10 mouse cellular contexts compared by ENCODE assay signal in genomic region chr4:149444465-149444864, GRCm38 (mm10). TPM values are rescaled to one million over a fixed set of nuclear protein-coding genes. Genes with fewer than 3 reads are reported as not detected.
DNase-seq lines count a peak whose midpoint lies in the region; ATAC-seq lines count a peak whose summit lies in the region.
"Had no signal": no experiment of that assay in that cellular context is flagged by ENCODE, and none has a peak within 500 bp of the region (broad histone marks: within the 10 kb centered on the region; RNA-seq: fewer than 3 reads in every experiment).

No protein-coding gene starts in this region.

- H3K9me3 ChIP-seq in liver, embryonic 11.5 days (ENCODE audit: control insufficient read depth, low read length): no peaks in the 10 kb centered on the region
- H3K9me3 ChIP-seq in forebrain, embryonic 11.5 days (ENCODE audit: control insufficient read depth, low read length): no peaks in the 10 kb centered on the region
- H3K9me3 ChIP-seq in limb, embryonic 11.5 days (ENCODE audit: control insufficient read depth, low read length): no peaks in the 10 kb centered on the region
- H3K9me3 ChIP-seq in neural tube, embryonic 12.5 days: no peaks in the 10 kb centered on the region

- H3K27ac ChIP-seq in liver, embryonic 11.5 days (ENCODE audit: low read depth, low read length): no peak overlapping the region
- H3K27ac ChIP-seq in forebrain, embryonic 11.5 days (ENCODE audit: low read depth, low read length): no peak overlapping the region
- no peak overlapping the region for H3K27ac ChIP-seq in limb, embryonic 11.5 days (replicated peaks; ENCODE audit: low read depth, low read length)
- H3K27ac ChIP-seq in neural tube, embryonic 12.5 days: no peak overlapping the region; the same call in 1 of the 2 replicates

- WGBS in liver, embryonic 11.5 days: 59% methylated on average over 1 of the region's 1 CpGs
- 76% methylated on average over 1 of the region's 1 CpGs for WGBS in forebrain, embryonic 11.5 days
- 88% methylated on average over 1 of the region's 1 CpGs for WGBS in limb, embryonic 11.5 days
- 68% methylated on average over 1 of the region's 1 CpGs for WGBS in neural tube, embryonic 12.5 days

- H3K9ac ChIP-seq in liver, embryonic 11.5 days (ENCODE audit: low read depth, low read length): no peak overlapping the region
- H3K9ac ChIP-seq in forebrain, embryonic 11.5 days (ENCODE audit: low read length): peak overlapping the region; percentile 70
- no peak overlapping the region for H3K9ac ChIP-seq in limb, embryonic 11.5 days (ENCODE audit: low read length)
- no peak overlapping the region for H3K9ac ChIP-seq in neural tube, embryonic 12.5 days

- H3K4me3 ChIP-seq in liver, embryonic 11.5 days (ENCODE audit: low read depth, low read length): no peak overlapping the region
- H3K4me3 ChIP-seq in forebrain, embryonic 11.5 days (ENCODE audit: low read depth, low read length): no peak overlapping the region
- H3K4me3 ChIP-seq in limb, embryonic 11.5 days (ENCODE audit: low read depth, low read length): no peak overlapping the region
- no peak overlapping the region for H3K4me3 ChIP-seq in neural tube, embryonic 12.5 days

- intact Hi-C loops in left cerebral cortex, postnatal 36 days (cut with DNase I): no loop called here

- DNase-seq in liver, embryonic 11.5 days (ENCODE audit: low spot score): no peak
- DNase-seq in liver: no peak
- no peak for DNase-seq in forebrain, embryonic 11.5 days (ENCODE audit: low spot score)
- peak; percentile 30 for DNase-seq in limb, embryonic 11.5 days (ENCODE audit: low spot score)
- DNase-seq in left cerebral cortex, postnatal 36 days (ENCODE audit: low spot score in 2 of 2): no peak
- DNase-seq in gastrocnemius, adult 18-20 months (ENCODE audit: low spot score): no peak
- no peak for DNase-seq in B cell, adult 2 months

- no peaks in the 10 kb centered on the region for H3K36me3 ChIP-seq in liver, embryonic 11.5 days (ENCODE audit: control insufficient read depth, insufficient read depth, low read length)
- no peaks in the 10 kb centered on the region for H3K36me3 ChIP-seq in forebrain, embryonic 11.5 days (ENCODE audit: control insufficient read depth, insufficient read depth, low read length)
- no peaks in the 10 kb centered on the region for H3K36me3 ChIP-seq in limb, embryonic 11.5 days (ENCODE audit: control insufficient read depth, insufficient read depth, low read length)
- H3K36me3 ChIP-seq in neural tube, embryonic 12.5 days: no peaks in the 10 kb centered on the region

- peak overlapping the region; percentile 88 for H3K4me2 ChIP-seq in liver, embryonic 11.5 days
- H3K4me2 ChIP-seq in forebrain, embryonic 11.5 days (ENCODE audit: low read depth, low read length, severe bottlenecking): peak overlapping the region; percentile 60; the same call in 1 of the 2 replicates
- H3K4me2 ChIP-seq in limb, embryonic 11.5 days (ENCODE audit: low read depth, severe bottlenecking): no peak overlapping the region
- peak overlapping the region; percentile 61; the same call in 1 of the 2 replicates for H3K4me2 ChIP-seq in neural tube, embryonic 12.5 days (replicated peaks)

- peaks cover 6% of the 10 kb centered on the region; the same call in 1 of the 2 replicates for H3K4me1 ChIP-seq in liver, embryonic 11.5 days (replicated peaks; ENCODE audit: control insufficient read depth, insufficient read depth, low read length)
- peaks cover 4% of the 10 kb centered on the region; the same call in 1 of the 2 replicates for H3K4me1 ChIP-seq in forebrain, embryonic 11.5 days (replicated peaks; ENCODE audit: control insufficient read depth, insufficient read depth, low read length)
- H3K4me1 ChIP-seq in limb, embryonic 11.5 days (ENCODE audit: control insufficient read depth, insufficient read depth, low read length): no peaks in the 10 kb centered on the region; the same call in none of the 2 replicates
- peaks cover 10% of the 10 kb centered on the region for H3K4me1 ChIP-seq in neural tube, embryonic 12.5 days

- H3K27me3 ChIP-seq in liver, embryonic 11.5 days (replicated peaks; ENCODE audit: control insufficient read depth, insufficient read depth, low read length): no peaks in the 10 kb centered on the region
- peaks cover 2% of the 10 kb centered on the region; the same call in 1 of the 2 replicates for H3K27me3 ChIP-seq in forebrain, embryonic 11.5 days (ENCODE audit: control insufficient read depth, insufficient read depth, low read length)
- no peaks in the 10 kb centered on the region for H3K27me3 ChIP-seq in limb, embryonic 11.5 days (ENCODE audit: control insufficient read depth, insufficient read depth, low read length)
- no peaks in the 10 kb centered on the region for H3K27me3 ChIP-seq in neural tube, embryonic 12.5 days (replicated peaks)

- ATAC-seq in liver, embryonic 11.5 days (replicated peaks; ENCODE audit: low FRiP score): no peak
- ATAC-seq in forebrain, embryonic 11.5 days (replicated peaks; ENCODE audit: low FRiP score): no peak
- ATAC-seq in limb, embryonic 11.5 days (ENCODE audit: insufficient number of reproducible peaks, low FRiP score, low TSS enrichment, low read depth): no peak
- ATAC-seq in neural tube, embryonic 12.5 days (ENCODE audit: low FRiP score, low read depth): no peak

RNA-seq across cellular contexts. Expression of gene Rbp7, which starts 10.3 kb away (rescaled TPM):
- polyA plus RNA-seq in liver, embryonic 11.5 days (2014; fragmentation: Nextera tagmentation; extraction: Ambion mirVana): not detected in 2 replicates
- not detected in 2 replicates for polyA plus RNA-seq in forebrain, embryonic 11.5 days (2014; fragmentation: Nextera tagmentation; extraction: Ambion mirVana)
- polyA plus RNA-seq in limb, embryonic 11.5 days (2014; fragmentation: Nextera tagmentation; extraction: Ambion mirVana): not detected in 2 replicates
- not detected in 2 replicates for polyA plus RNA-seq in neural tube, embryonic 12.5 days (2016; fragmentation: Nextera tagmentation; extraction: Ambion mirVana)
- 1 to 10 TPM in 1 of 2 experiments, under 1 TPM in 1; 0.57 to 1.3 TPM for total RNA-seq in left cerebral cortex, postnatal 36 days (2021)
- total RNA-seq in gastrocnemius, adult 18-20 months (2021): 10 to 100 TPM; 14.6 to 15.4 TPM
- polyA plus RNA-seq: brain, embryonic 14.5 days; erythroblast, embryonic 14.5 days had no signal

RNA-seq across cellular contexts. Expression of gene Ube4b, which starts 17.9 kb away (rescaled TPM):
- polyA plus RNA-seq in liver, embryonic 11.5 days (2014; fragmentation: Nextera tagmentation; extraction: Ambion mirVana): 35.0 and 37.4 TPM in 2 replicates
- 67.0 and 70.6 TPM in 2 replicates for polyA plus RNA-seq in forebrain, embryonic 11.5 days (2014; fragmentation: Nextera tagmentation; extraction: Ambion mirVana)
- polyA plus RNA-seq in limb, embryonic 11.5 days (2014; fragmentation: Nextera tagmentation; extraction: Ambion mirVana): 49.5 and 58.5 TPM in 2 replicates
- 76.3 and 77.5 TPM in 2 replicates for polyA plus RNA-seq in neural tube, embryonic 12.5 days (2016; fragmentation: Nextera tagmentation; extraction: Ambion mirVana)
- 100 to 1,000 TPM; 106 to 113 TPM for total RNA-seq in left cerebral cortex, postnatal 36 days (2021)
- 10 to 100 TPM; 31.7 to 35.5 TPM for total RNA-seq in gastrocnemius, adult 18-20 months (2021)

RNA-seq across cellular contexts. Expression of gene Tmem274, which starts 32.7 kb away (rescaled TPM):
- 0.31 TPM in 1 of 2 replicates, not detected in the other for polyA plus RNA-seq in liver, embryonic 11.5 days (2014; fragmentation: Nextera tagmentation; extraction: Ambion mirVana)
- polyA plus RNA-seq in forebrain, embryonic 11.5 days (2014; fragmentation: Nextera tagmentation; extraction: Ambion mirVana): 0.99 TPM in 1 of 2 replicates, not detected in the other
- polyA plus RNA-seq in limb, embryonic 11.5 days (2014; fragmentation: Nextera tagmentation; extraction: Ambion mirVana): 0.55 TPM in 1 of 2 replicates, not detected in the other
- 0.67 TPM in 1 of 2 replicates, not detected in the other for polyA plus RNA-seq in neural tube, embryonic 12.5 days (2016; fragmentation: Nextera tagmentation; extraction: Ambion mirVana)
- total RNA-seq in left cerebral cortex, postnatal 36 days (2021): not detected
- total RNA-seq in gastrocnemius, adult 18-20 months (2021): not detected
- polyA plus RNA-seq: brain, embryonic 14.5 days; erythroblast, embryonic 14.5 days had no signal

RNA-seq across cellular contexts. Expression of gene Nmnat1, which starts 40.5 kb away (rescaled TPM):
- polyA plus RNA-seq in liver, embryonic 11.5 days (2014; fragmentation: Nextera tagmentation; extraction: Ambion mirVana): 13.0 and 14.3 TPM in 2 replicates
- 17.3 and 19.5 TPM in 2 replicates for polyA plus RNA-seq in forebrain, embryonic 11.5 days (2014; fragmentation: Nextera tagmentation; extraction: Ambion mirVana)
- polyA plus RNA-seq in limb, embryonic 11.5 days (2014; fragmentation: Nextera tagmentation; extraction: Ambion mirVana): 15.8 and 16.5 TPM in 2 replicates
- polyA plus RNA-seq in neural tube, embryonic 12.5 days (2016; fragmentation: Nextera tagmentation; extraction: Ambion mirVana): 12.0 and 14.0 TPM in 2 replicates
- 1 to 10 TPM; 9.1 to 9.8 TPM for total RNA-seq in left cerebral cortex, postnatal 36 days (2021)
- total RNA-seq in gastrocnemius, adult 18-20 months (2021): 10 to 100 TPM; 33.1 to 33.5 TPM

RNA-seq across cellular contexts. Expression of gene Lzic, which starts 40.6 kb away (rescaled TPM):
- 41.8 and 43.6 TPM in 2 replicates for polyA plus RNA-seq in liver, embryonic 11.5 days (2014; fragmentation: Nextera tagmentation; extraction: Ambion mirVana)
- polyA plus RNA-seq in forebrain, embryonic 11.5 days (2014; fragmentation: Nextera tagmentation; extraction: Ambion mirVana): 55.6 and 57.6 TPM in 2 replicates
- polyA plus RNA-seq in limb, embryonic 11.5 days (2014; fragmentation: Nextera tagmentation; extraction: Ambion mirVana): 61.5 and 64.6 TPM in 2 replicates
- polyA plus RNA-seq in neural tube, embryonic 12.5 days (2016; fragmentation: Nextera tagmentation; extraction: Ambion mirVana): 46.1 and 51.0 TPM in 2 replicates
- 10 to 100 TPM; 16.8 to 17.4 TPM for total RNA-seq in left cerebral cortex, postnatal 36 days (2021)
- total RNA-seq in gastrocnemius, adult 18-20 months (2021): 10 to 100 TPM; 13.1 to 14.1 TPM
